In the genomic region with DNA sequence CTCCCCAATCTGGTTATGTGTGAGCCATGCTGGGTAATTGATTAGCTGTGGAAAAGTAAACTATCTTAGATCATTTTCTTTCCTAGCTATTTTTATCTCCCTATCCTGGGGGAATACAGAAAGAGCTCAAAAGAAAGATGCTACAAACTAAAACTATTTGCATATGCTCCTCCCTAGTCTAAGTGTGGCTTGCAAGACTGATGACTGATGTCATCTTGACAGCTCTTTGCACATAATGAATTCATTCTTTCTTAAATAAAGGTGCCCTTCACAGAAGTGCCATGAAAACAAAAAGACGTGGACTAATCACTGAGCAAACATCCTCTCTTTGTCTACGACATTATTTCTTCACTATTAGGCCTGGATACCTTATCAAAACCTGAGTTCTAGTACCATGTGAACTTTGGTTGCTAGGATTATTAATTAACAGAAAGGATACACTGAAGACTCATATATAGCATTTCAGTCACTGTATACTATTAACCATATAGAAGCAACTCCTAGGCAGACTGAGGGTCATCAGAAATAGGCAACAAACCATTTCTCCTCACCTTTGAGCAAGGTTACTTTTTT, we compare ENCODE assay signal across 24 mouse cellular contexts.
DNase-seq lines count a peak whose midpoint lies in the region; ATAC-seq and TF ChIP-seq lines count a peak whose summit lies in the region.
"Had no signal": no experiment of that assay in that cellular context is flagged by ENCODE, and none has a peak within 500 bp of the region (broad histone marks: within the 10 kb centered on the region; RNA-seq: fewer than 3 reads in every experiment).

No protein-coding gene starts in this region.

- H3K9ac ChIP-seq in kidney, postnatal 0 days (ENCODE audit: low read depth, low read length) = no peak overlapping the region
- no peak overlapping the region for H3K9ac ChIP-seq in intestine, embryonic 15.5 days
- no peak overlapping the region for H3K9ac ChIP-seq in stomach, embryonic 15.5 days
- H3K9ac ChIP-seq: hindbrain, embryonic 12.5 days; limb, embryonic 13.5 days; liver, embryonic 13.5 days; midbrain, embryonic 15.5 days; neural tube, embryonic 15.5 days had no signal

- H3K9me3 ChIP-seq in kidney, postnatal 0 days (replicated peaks; ENCODE audit: low read length) = no peaks in the 10 kb centered on the region
- H3K9me3 ChIP-seq in intestine, embryonic 15.5 days = no peaks in the 10 kb centered on the region
- H3K9me3 ChIP-seq in stomach, embryonic 15.5 days = no peaks in the 10 kb centered on the region
- H3K9me3 ChIP-seq: hindbrain, embryonic 12.5 days; limb, embryonic 13.5 days; liver, embryonic 13.5 days; megakaryocyte, embryonic 14.5 days; midbrain, embryonic 15.5 days; neural tube, embryonic 15.5 days had no signal

- H3K4me3 ChIP-seq in kidney, postnatal 0 days (replicated peaks; ENCODE audit: low read depth, low read length) = no peak overlapping the region
- no peak overlapping the region for H3K4me3 ChIP-seq in bone marrow, adult 2 months (replicated peaks; ENCODE audit: control insufficient read depth, low read depth, low read length)
- H3K4me3 ChIP-seq in intestine, embryonic 15.5 days (replicated peaks) = no peak overlapping the region
- H3K4me3 ChIP-seq in stomach, embryonic 15.5 days (replicated peaks) = no peak overlapping the region
- H3K4me3 ChIP-seq: hindbrain, embryonic 12.5 days; limb, embryonic 13.5 days; liver, embryonic 13.5 days; megakaryocyte, embryonic 14.5 days; midbrain, embryonic 15.5 days; neural tube, embryonic 15.5 days had no signal

- no peaks in the 10 kb centered on the region; the same call in 1 of the 2 replicates for H3K4me1 ChIP-seq in kidney, postnatal 0 days (replicated peaks; ENCODE audit: insufficient read depth, low read length)
- peaks cover 4% of the 10 kb centered on the region for H3K4me1 ChIP-seq in bone marrow, adult 2 months (ENCODE audit: control insufficient read depth, insufficient read depth, low read length)
- peaks cover 4% of the 10 kb centered on the region; the same call in 1 of the 2 replicates for H3K4me1 ChIP-seq in intestine, embryonic 15.5 days (replicated peaks)
- H3K4me1 ChIP-seq in stomach, embryonic 15.5 days = no peaks in the 10 kb centered on the region
- H3K4me1 ChIP-seq: hindbrain, embryonic 12.5 days; limb, embryonic 13.5 days; midbrain, embryonic 15.5 days had no signal

- H3K36me3 ChIP-seq in kidney, postnatal 0 days (ENCODE audit: insufficient read depth, low read length) = no peaks in the 10 kb centered on the region
- no peaks in the 10 kb centered on the region for H3K36me3 ChIP-seq in intestine, embryonic 15.5 days
- H3K36me3 ChIP-seq in stomach, embryonic 15.5 days = no peaks in the 10 kb centered on the region
- H3K36me3 ChIP-seq: hindbrain, embryonic 12.5 days; limb, embryonic 13.5 days; liver, embryonic 13.5 days had no signal

- H3K27me3 ChIP-seq in kidney, postnatal 0 days (ENCODE audit: insufficient read depth, low read length) = no peaks in the 10 kb centered on the region
- H3K27me3 ChIP-seq in intestine, embryonic 15.5 days (replicated peaks) = no peaks in the 10 kb centered on the region
- H3K27me3 ChIP-seq in stomach, embryonic 15.5 days (replicated peaks) = no peaks in the 10 kb centered on the region
- H3K27me3 ChIP-seq: hindbrain, embryonic 12.5 days; limb, embryonic 13.5 days; liver, embryonic 13.5 days; megakaryocyte, embryonic 14.5 days; midbrain, embryonic 15.5 days; neural tube, embryonic 15.5 days had no signal

- no peak for DNase-seq in kidney, postnatal 0 days (ENCODE audit: low spot score)
- no peak for DNase-seq in kidney, adult 18-20 months
- no peak for DNase-seq in urinary bladder, postnatal 14 days (ENCODE audit: low spot score)
- DNase-seq in right cerebral cortex, postnatal 36 days (ENCODE audit: low spot score in 2 of 2) = no peak
- DNase-seq: cerebellum, adult 2 months; heart, postnatal 10 days; kidney, postnatal 25 days; layer of hippocampus, adult 9-11 months; liver, embryonic 13.5 days; lung, postnatal 10 days; right cerebral cortex, postnatal 14 days; thymus, adult 18-20 months; thymus, postnatal 4 days had no signal

- no peak for TF ChIP-seq POLR2A in bone marrow, adult 2 months (IDR thresholded peaks at IDR 0.05; ENCODE audit: borderline replicate concordance, control insufficient read depth, low read depth, low read length)

- H3K27ac ChIP-seq in kidney, postnatal 0 days = peak overlapping the region; percentile 34; the same call in 1 of the 2 replicates
- H3K27ac ChIP-seq in bone marrow, adult 2 months (ENCODE audit: control insufficient read depth, insufficient read depth, low read depth, low read length, poor library complexity) = peak overlapping the region; percentile 48; the same call in 1 of the 2 replicates
- peak overlapping the region; percentile 40; the same call in 1 of the 2 replicates for H3K27ac ChIP-seq in intestine, embryonic 15.5 days
- peak overlapping the region; percentile 88 for H3K27ac ChIP-seq in stomach, embryonic 15.5 days
- H3K27ac ChIP-seq: hindbrain, embryonic 12.5 days; limb, embryonic 13.5 days; liver, embryonic 13.5 days; midbrain, embryonic 15.5 days; neural tube, embryonic 15.5 days had no signal

- ATAC-seq in kidney, postnatal 0 days (replicated peaks; ENCODE audit: low FRiP score, low read depth) = no peak
- ATAC-seq in intestine, embryonic 15.5 days = peak; percentile 65
- peak; percentile 54; the same call in 1 of the 2 replicates for ATAC-seq in stomach, embryonic 15.5 days (ENCODE audit: insufficient read depth, low FRiP score, low read depth)
- ATAC-seq: forebrain, embryonic 14.5 days; inflammation-experienced regulatory T-cells, adult 6 months; midbrain, embryonic 15.5 days had no signal

- TF ChIP-seq CTCF in kidney, postnatal 0 days (IDR thresholded peaks at IDR 0.05; ENCODE audit: low read depth) = no peak
- TF ChIP-seq CTCF in bone marrow, adult 2 months (IDR thresholded peaks at IDR 0.05; ENCODE audit: control insufficient read depth, insufficient read depth, low read length) = no peak

- no peak overlapping the region for H3K4me2 ChIP-seq in kidney, postnatal 0 days (ENCODE audit: low read length)
- no peak overlapping the region for H3K4me2 ChIP-seq in intestine, embryonic 15.5 days (replicated peaks)
- H3K4me2 ChIP-seq in stomach, embryonic 15.5 days = no peak overlapping the region
- H3K4me2 ChIP-seq: heart, embryonic 11.5 days; hindbrain, embryonic 12.5 days; limb, embryonic 13.5 days; liver, embryonic 13.5 days; midbrain, embryonic 15.5 days; neural tube, embryonic 15.5 days had no signal

- WGBS in kidney, postnatal 0 days = 72% methylated on average over 2 of the region's 2 CpGs
- WGBS in bone marrow, adult 2 months = 73% methylated on average over 2 of the region's 2 CpGs
- WGBS in intestine, embryonic 15.5 days = 49% methylated on average over 2 of the region's 2 CpGs
- WGBS in stomach, embryonic 15.5 days = 45% methylated on average over 2 of the region's 2 CpGs

Comparison
In these comparisons a context has a peak if more than half of its experiments do, and no peak if none do; other contexts are left out.
1. H3K27ac ChIP-seq: peak in every context shown above with its lines; median percentile 88 in stomach, embryonic 15.5 days; 48 in bone marrow, adult 2 months; 40 in intestine, embryonic 15.5 days; 34 in kidney, postnatal 0 days.